Mouse (Mus musculus): ENCODE results near the gene Psmd4. TPM values are rescaled to one million over a fixed set of nuclear protein-coding genes. Genes with fewer than 3 reads are reported as not detected.

The Psmd4 gene
- total RNA-seq, 2 experiments from 2014 or later = 154 to 169 TPM

Small RNA genes within 50 kb of the gene (microRNA-seq; reads per million reads assigned to microRNA genes)
- gene Mir7013 = 7.0 to 8.9 reads per million in 2 experiments

Other genes starting within 250 kb of the Psmd4 start
- 10 to 100 TPM; 57.0 to 58.6 TPM for gene Pogz, start 205.0 kb downstream of the Psmd4 start, total RNA-seq (2021)
- 100 to 1,000 TPM; 267 to 268 TPM for gene Psmb4, start 155.7 kb downstream of the Psmd4 start, total RNA-seq (2021)
- 10 to 100 TPM; 12.6 to 14.1 TPM for gene Selenbp1, start 109.6 kb downstream of the Psmd4 start, total RNA-seq (2021)
- 10 to 100 TPM; 19.5 to 22.0 TPM for gene Rfx5, start 88.5 kb downstream of the Psmd4 start, total RNA-seq (2021)
- gene Pi4kb, start 67.9 kb downstream of the Psmd4 start, total RNA-seq (2021) = 10 to 100 TPM; 61.1 to 63.4 TPM
- 10 to 100 TPM; 24.4 to 26.2 TPM for gene Zfp687, start 27.2 kb downstream of the Psmd4 start, total RNA-seq (2021)
- 10 to 100 TPM; 69.1 to 71.7 TPM for gene Pip5k1a, start 64.3 kb upstream of the Psmd4 start, total RNA-seq (2021)
- gene Vps72, start 68.4 kb upstream of the Psmd4 start, total RNA-seq (2021) = 10 to 100 TPM; 46.7 to 48.2 TPM
- under 1 TPM; 0.48 to 0.82 TPM for gene Tmod4, start 81.9 kb upstream of the Psmd4 start, total RNA-seq (2021)
- 10 to 100 TPM; 43.5 to 48.9 TPM for gene Scnm1, start 91.4 kb upstream of the Psmd4 start, total RNA-seq (2021)
- 10 to 100 TPM; 16.1 to 16.5 TPM for gene Lysmd1, start 91.5 kb upstream of the Psmd4 start, total RNA-seq (2021)
- gene Tnfaip8l2, start 99.7 kb upstream of the Psmd4 start, total RNA-seq (2021) = 1 to 10 TPM; 2.6 to 3.1 TPM
- 10 to 100 TPM; 29.4 to 34.2 TPM for gene Sema6c, start 117.8 kb upstream of the Psmd4 start, total RNA-seq (2021)
- gene Gabpb2, start 175.3 kb upstream of the Psmd4 start, total RNA-seq (2021) = 10 to 100 TPM; 12.7 to 13.2 TPM
- gene Cdc42se1, start 186.1 kb upstream of the Psmd4 start, total RNA-seq (2021) = 10 to 100 TPM; 72.7 to 72.9 TPM
- 100 to 1,000 TPM; 263 to 266 TPM for gene Mllt11, start 189.6 kb upstream of the Psmd4 start, total RNA-seq (2021)
- under 1 TPM in 1 of 2 experiments, not detected in 1; 0.15 TPM for gene Gm128, start 199.0 kb upstream of the Psmd4 start, total RNA-seq (2021)
- under 1 TPM in 1 of 2 experiments, not detected in 1; 0.37 TPM for gene Bnipl, start 208.6 kb upstream of the Psmd4 start, total RNA-seq (2021)
- gene Mindy1, start 238.7 kb upstream of the Psmd4 start, total RNA-seq (2021) = 10 to 100 TPM; 19.2 to 21.0 TPM
- 10 to 100 TPM; 21.0 to 21.1 TPM for gene Prune1, start 239.5 kb upstream of the Psmd4 start, total RNA-seq (2021)